Mouse (Mus musculus): Measurements from ENCODE around the gene Tomm34. TPM values are rescaled to one million over a fixed set of nuclear protein-coding genes. Genes with fewer than 3 reads are reported as not detected.
"Not testable (repeated sequence)": the region's sequence is repeated elsewhere in the genome, so short reads cannot be mapped to it uniquely, and the experiment has no call there.

Tomm34 gene
- total RNA-seq, 2 experiments from 2014 or later, result 38.5 to 40.8 TPM

DNA sequence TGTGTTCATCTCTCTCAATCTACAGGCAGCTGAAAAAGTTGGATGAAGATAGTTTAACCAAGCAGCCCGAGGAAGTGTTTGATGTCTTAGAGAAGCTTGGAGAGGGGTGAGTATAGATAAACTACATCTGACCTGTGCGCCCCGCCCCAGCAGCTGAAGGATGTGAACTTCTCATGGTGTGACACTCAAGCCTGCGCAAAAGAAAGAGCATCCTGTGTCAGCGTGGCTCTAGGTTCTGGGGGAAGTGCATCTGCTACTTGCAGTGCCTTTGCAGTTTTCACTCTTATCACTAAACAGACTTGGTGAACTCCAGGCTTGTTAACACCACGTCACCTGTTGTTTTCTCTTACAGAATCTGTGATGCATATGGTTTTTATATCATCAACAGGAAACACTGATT lies 8.5 kb upstream of the Tomm34 start:
- peak; percentile 72 for ATAC-seq (replicated peaks; ENCODE audit: low FRiP score, low TSS enrichment, poor library complexity, severe bottlenecking)

GRCm38 (mm10) chr2:164077875-164078274 lies 6.9 kb upstream of the Tomm34 start:
- ATAC-seq (replicated peaks; ENCODE audit: low FRiP score, low TSS enrichment, poor library complexity, severe bottlenecking), result no peak

GRCm38 (mm10) chr2:164076874-164077425 lies 6.0 kb upstream of the Tomm34 start:
- ATAC-seq (replicated peaks; ENCODE audit: low FRiP score, low TSS enrichment, poor library complexity, severe bottlenecking), result no peak

- no peak for ATAC-seq (replicated peaks; ENCODE audit: low FRiP score, low TSS enrichment, poor library complexity, severe bottlenecking)
Measured at GRCm38 (mm10) chr2:164075088-164075487, 4.1 kb upstream of the Tomm34 start.

DNA sequence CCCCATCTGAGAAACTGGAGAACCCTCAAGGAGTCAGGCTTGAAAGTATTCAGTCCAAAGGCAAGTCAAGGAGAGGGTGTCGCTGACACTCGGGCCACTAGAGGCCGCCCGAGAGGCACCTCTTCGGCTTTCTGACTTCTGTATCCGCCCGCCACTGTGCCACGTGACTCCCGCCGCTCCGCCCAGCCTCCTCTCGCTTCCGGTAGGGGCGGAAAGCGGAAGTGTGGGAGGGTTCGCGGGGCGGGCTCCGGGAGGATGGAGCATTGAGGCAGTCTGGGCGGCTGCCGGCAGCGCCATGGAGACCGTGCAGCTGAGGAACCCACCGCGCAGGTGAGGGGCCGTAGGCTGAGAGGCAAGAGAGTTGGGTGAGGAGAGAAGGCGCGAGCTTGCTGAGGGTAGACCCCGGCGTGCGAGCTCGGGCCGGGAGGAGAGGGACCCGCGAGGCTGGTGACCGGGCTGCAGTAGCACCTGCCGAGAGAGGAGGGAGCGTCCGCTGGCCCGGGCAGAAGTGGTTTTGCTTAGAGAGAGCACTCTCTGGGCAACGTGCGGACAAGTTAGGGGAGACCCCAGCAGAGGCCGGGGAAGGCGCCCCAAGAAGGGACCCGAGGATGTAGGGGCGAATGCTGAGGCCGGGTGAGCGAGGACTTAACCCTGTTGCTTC lies 3.1 kb upstream of the Tomm34 start:
- peak; percentile 86 for ATAC-seq (replicated peaks; ENCODE audit: low FRiP score, low TSS enrichment, poor library complexity, severe bottlenecking)

- no peak for ATAC-seq (replicated peaks; ENCODE audit: low FRiP score, low TSS enrichment, poor library complexity, severe bottlenecking)
Measured at GRCm38 (mm10) chr2:164073120-164073519, 2.2 kb upstream of the Tomm34 start.

DNA sequence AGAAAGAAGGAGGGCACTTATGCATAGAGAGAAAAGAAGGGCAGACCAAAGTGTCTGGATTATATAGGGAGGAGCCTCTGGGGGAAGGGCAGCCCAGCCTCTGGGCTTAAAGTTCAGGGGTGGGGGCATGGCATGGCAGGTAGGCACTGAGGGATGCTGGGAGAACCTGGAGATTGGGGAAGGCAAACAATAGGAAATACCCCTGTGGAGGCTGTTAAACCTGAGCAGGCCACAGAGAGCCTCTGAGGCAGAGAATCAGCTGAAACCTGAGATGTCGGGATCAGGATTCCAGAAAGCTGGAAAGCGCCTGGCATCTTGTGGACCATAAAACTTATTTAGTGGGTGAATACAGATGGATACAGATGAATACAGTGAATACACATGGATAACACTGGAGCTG lies 1.1 kb upstream of the Tomm34 start:
- ATAC-seq (replicated peaks; ENCODE audit: low FRiP score, low TSS enrichment, poor library complexity, severe bottlenecking), result no peak

DNA sequence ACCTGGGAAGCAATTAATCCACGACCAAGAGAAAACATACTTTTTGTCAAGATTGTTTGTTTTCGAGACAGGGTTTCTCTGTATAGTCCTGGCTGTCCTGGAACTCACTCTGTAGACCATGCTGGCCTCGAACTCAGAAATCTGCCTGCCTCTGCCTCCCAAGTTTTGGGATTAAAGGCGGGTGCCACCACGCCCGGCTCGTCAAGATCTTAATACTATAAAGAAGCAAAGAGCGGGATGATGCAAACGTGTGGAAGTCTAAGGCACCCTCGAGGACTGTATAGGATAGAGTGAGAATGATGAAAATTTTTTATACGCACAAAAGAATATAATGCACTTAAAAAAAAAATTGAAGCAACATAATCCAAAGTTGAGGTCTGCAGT lies 460 bp upstream of the Tomm34 start:
- not testable (repeated sequence) for ATAC-seq (replicated peaks; ENCODE audit: low FRiP score, low TSS enrichment, poor library complexity, severe bottlenecking)

DNA sequence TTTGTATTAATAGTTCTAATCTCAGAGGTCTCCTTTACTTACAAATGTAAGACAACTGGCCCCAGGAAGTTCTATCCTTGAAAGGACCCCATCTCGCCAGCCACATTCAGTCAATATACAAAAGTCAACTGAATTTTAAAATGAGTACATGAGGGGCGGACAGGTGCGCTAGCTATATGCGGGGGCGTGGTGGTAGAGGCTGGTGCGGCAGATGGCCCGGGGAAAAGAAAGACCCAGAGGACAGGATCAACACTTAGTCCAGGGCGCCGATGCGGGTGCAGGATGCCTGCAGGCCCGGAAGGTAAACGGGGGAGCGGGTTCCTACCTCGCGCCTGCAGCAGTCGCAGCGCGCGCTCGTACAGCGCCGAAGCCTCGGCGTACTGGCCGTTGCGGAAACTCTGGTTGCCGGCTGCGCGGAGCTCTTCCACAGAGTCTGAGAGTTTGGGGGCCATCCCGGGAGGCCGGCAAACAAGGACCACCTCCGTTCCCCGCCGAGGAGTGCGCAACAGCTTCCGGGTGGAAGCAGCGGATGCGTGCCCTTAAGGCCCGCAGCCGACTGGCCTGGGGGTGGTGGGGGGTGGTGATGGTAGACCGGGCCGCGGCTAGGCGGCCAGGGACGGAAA lies 716 bp downstream of the Tomm34 start, which contains the start of gene Stk4:
Stk4 (plus strand) TSS at position 181 of the 623 bp plus-strand sequence.
- 0 out of 2 replicates have a peak, but pooled peaks have one; percentile 3 for ATAC-seq (replicated peaks; ENCODE audit: low FRiP score, low TSS enrichment, poor library complexity, severe bottlenecking)

- ATAC-seq (replicated peaks; ENCODE audit: low FRiP score, low TSS enrichment, poor library complexity, severe bottlenecking), result no peak
Measured at GRCm38 (mm10) chr2:164059634-164060235, 11.2 kb downstream of the Tomm34 start.

DNA sequence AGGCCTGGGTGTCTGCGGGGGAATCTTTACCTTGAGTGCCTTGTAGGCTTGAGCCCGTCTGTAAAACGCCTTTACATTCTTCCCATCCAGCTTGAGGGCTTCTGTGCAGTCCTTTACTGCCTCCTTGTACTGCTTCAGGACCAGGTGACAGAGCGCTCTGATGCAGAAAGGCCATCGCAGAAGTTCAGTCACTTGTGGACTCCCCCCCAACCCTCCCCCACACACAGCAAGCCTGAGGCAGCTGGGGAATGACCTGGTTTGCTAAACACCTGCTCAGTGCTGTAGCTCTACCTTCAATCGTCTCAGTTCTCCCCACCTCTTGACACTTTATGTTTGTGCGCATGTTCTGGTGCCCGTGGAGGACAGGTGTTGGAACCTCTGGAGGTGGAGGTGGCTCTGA lies 16.3 kb downstream of the Tomm34 start:
- ATAC-seq (replicated peaks; ENCODE audit: low FRiP score, low TSS enrichment, poor library complexity, severe bottlenecking), result no peak

DNA sequence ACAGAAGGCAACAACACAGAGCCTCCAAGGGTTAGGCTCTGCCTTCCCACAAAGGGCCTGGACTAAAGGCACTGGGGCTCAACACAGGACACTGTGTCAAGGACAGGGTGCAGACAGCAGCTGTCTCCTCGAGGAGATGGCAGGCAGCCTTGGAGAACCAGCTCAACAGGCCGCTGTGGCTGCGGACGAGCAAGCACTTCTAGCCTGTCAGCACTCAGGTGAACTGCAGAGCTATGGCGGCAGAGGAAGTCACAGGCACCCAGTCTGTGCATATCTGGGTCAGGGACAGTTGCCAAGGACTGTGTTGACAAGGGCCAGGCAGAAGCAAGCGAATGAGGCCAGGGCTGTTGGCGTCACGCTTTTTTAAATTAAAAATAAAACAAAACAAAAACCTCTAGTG lies 17.2 kb downstream of the Tomm34 start:
- ATAC-seq (replicated peaks; ENCODE audit: low FRiP score, low TSS enrichment, poor library complexity, severe bottlenecking), result no peak

- peak; percentile 83 for ATAC-seq (replicated peaks; ENCODE audit: low FRiP score, low TSS enrichment, poor library complexity, severe bottlenecking)
Measured at GRCm38 (mm10) chr2:164047197-164047690, 23.7 kb downstream of the Tomm34 start.

DNA sequence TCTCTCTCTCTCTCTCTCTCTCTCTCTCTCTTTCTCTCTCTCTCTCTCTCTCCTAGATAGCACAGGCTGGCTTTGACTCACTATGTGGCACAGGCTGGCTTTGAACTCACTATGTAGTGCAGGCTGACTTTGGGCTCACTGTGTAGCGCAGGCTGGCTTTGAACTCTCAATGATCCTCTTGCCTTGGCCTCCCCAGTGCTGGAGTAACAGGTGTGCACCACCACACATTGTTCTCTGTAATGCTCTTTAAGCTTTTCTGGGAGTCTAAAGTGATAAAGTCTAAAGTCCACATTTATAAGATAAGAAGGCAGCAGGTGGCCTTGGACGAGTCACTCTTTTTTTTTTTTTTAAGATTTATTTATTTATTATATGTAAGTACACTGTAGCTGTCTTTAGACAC lies 29.4 kb downstream of the Tomm34 start:
- ATAC-seq (replicated peaks; ENCODE audit: low FRiP score, low TSS enrichment, poor library complexity, severe bottlenecking), result no peak

- no peak for ATAC-seq (replicated peaks; ENCODE audit: low FRiP score, low TSS enrichment, poor library complexity, severe bottlenecking)
Measured at GRCm38 (mm10) chr2:164040949-164041348, 30.0 kb downstream of the Tomm34 start.

DNA sequence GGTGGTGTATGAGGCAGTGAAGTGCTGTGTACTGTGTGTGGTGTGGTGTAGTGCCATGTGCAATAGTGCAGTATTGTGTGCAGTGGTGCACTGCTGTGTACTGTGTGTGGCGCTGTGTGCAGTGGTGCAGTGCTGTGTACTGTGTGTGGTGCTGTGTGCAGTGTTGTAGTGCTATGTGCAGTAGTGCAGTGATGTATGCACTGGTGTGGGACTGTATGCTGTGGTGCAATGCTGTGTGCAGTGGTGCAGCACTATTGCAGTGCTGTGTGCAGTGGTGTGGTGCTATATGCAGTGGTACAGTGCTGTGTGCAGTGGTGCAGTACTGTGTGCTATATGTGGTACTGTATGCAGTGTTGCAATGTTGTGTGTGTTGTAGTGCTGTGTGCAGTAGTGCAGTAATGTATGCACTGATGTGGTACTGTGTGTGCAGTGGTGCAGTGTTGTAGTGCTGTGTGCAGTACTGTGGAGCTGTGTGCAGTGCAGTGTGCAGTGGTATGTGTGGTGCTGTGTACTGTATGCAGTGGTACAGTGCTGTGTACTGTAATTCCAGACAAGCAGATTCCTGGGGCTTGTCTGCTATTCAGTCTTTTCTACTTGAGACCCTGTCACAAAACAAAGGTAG lies 32.5 kb downstream of the Tomm34 start:
- no peak for ATAC-seq (replicated peaks; ENCODE audit: low FRiP score, low TSS enrichment, poor library complexity, severe bottlenecking)

DNA sequence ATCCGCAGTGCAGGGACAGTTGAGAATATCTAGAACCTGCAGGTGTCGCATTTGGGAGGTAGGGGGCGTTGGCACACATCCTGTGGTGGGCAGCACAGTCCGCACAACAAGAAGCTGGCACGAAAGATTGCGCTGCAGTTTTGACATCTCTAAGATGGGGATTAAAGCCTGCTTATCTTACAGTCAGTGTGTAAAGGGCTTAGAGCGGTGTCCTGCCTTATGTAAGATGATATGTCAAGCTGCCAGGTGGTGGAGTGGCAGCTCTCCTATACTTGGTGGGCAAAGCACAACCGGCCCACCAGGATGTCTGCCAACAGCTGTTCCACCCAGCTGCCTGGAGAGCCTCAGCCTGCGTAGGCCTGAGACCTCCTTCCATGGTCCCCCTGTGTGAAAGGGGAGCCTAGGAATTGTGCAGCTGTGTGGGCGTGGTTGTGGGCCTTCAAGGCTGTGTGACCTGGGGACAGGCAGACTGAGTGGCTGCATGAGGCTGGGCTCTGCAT lies 34.4 kb downstream of the Tomm34 start:
- ATAC-seq (replicated peaks; ENCODE audit: low FRiP score, low TSS enrichment, poor library complexity, severe bottlenecking), result peak; percentile 90

- ATAC-seq (replicated peaks; ENCODE audit: low FRiP score, low TSS enrichment, poor library complexity, severe bottlenecking), result no peak
Measured at GRCm38 (mm10) chr2:164032973-164033372, 38.0 kb downstream of the Tomm34 start.

- ATAC-seq (replicated peaks; ENCODE audit: low FRiP score, low TSS enrichment, poor library complexity, severe bottlenecking), result no peak
Measured at GRCm38 (mm10) chr2:164031147-164031546, 39.8 kb downstream of the Tomm34 start.

DNA sequence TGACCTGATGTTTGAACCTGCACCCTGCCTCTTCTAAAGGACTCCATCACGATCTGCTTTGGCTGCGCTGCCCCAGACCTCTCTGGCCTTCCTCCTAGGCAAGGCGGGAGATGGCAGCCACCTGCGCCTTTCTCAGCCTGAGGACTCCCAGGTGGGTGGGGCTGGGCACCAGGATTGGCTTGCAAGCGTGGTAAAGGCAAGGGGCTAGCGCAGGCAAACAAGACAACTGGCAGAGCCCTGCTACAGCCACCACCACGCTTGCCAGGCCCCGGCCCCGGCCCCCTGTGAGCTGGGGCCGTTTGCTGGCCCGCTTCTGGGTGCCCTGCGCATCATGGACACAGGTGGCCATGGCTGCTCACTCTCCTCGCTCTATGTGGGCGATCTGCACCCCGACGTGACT lies 45.8 kb downstream of the Tomm34 start, which contains the start of gene Pabpc1l:
Pabpc1l (plus strand) TSS at position 301 of the 400 bp plus-strand sequence.
- ATAC-seq (replicated peaks; ENCODE audit: low FRiP score, low TSS enrichment, poor library complexity, severe bottlenecking), result no peak
